Mouse (Mus musculus): Measurements from ENCODE around the gene Syn1.

Syn1 gene

GRCm38 (mm10) chrX:20920844-20921364, at the start of gene Syn1:
TSS of gene Syn1 (minus strand) at chrX:20921004.
- in situ Hi-C loops (cut with MboI, MseI), result no loop called here

GRCm38 (mm10) chrX:20961477-20962378, 40.9 kb upstream of the Syn1 start, which contains the start of gene Uxt:
TSS of gene Uxt (minus strand) at chrX:20962017.
- in situ Hi-C loops (cut with MboI, MseI), result no loop called here

GRCm38 (mm10) chrX:20950191-20950880, 29.5 kb upstream of the Syn1 start, which contains the start of gene Elk1:
TSS of gene Elk1 (minus strand) at chrX:20950608.
- in situ Hi-C loops (cut with MboI, MseI), result loop anchor here (5.0 to 10.0 kb wide), 3 partner anchors 106 to 278 kb away; partner anchors contain the start of gene Cdk16 (in 1 of the 2)

GRCm38 (mm10) chrX:20946055-20946454, 25.3 kb upstream of the Syn1 start:
- in situ Hi-C loops (cut with MboI, MseI), result loop anchor here in 1 of 2 experiments (5.0 kb wide), 1 partner anchor 84 kb away; no protein-coding TSS in a partner anchor

- in situ Hi-C loops (cut with MboI, MseI), result no loop called here
Measured at GRCm38 (mm10) chrX:20931963-20932362, 11.2 kb upstream of the Syn1 start.

- in situ Hi-C loops (cut with MboI, MseI), result no loop called here
Measured at GRCm38 (mm10) chrX:20931364-20931763, 10.6 kb upstream of the Syn1 start, which contains the start of gene Cfp. TSS of gene Cfp (minus strand) at chrX:20931555.

- in situ Hi-C loops (cut with MboI, MseI), result no loop called here
Measured at GRCm38 (mm10) chrX:20929859-20930258, 9.1 kb upstream of the Syn1 start.

- in situ Hi-C loops (cut with MboI, MseI), result no loop called here
Measured at GRCm38 (mm10) chrX:20924976-20925375, 4.2 kb upstream of the Syn1 start.

- in situ Hi-C loops (cut with MboI, MseI), result no loop called here
Measured at GRCm38 (mm10) chrX:20923506-20923905, 2.7 kb upstream of the Syn1 start.

GRCm38 (mm10) chrX:20921366-20921765, 562 bp upstream of the Syn1 start:
- in situ Hi-C loops (cut with MboI, MseI), result no loop called here

GRCm38 (mm10) chrX:20920249-20920843, 458 bp downstream of the Syn1 start:
- in situ Hi-C loops (cut with MboI, MseI), result no loop called here

GRCm38 (mm10) chrX:20915075-20915474, 5.7 kb downstream of the Syn1 start:
- in situ Hi-C loops (cut with MboI, MseI), result no loop called here

GRCm38 (mm10) chrX:20913726-20914125, 7.1 kb downstream of the Syn1 start:
- in situ Hi-C loops (cut with MboI, MseI), result no loop called here

- in situ Hi-C loops (cut with MboI, MseI), result no loop called here
Measured at GRCm38 (mm10) chrX:20910074-20910473, 10.7 kb downstream of the Syn1 start.

- in situ Hi-C loops (cut with MboI, MseI), result no loop called here
Measured at GRCm38 (mm10) chrX:20875241-20875640, 45.6 kb downstream of the Syn1 start.

GRCm38 (mm10) chrX:20872928-20873500, 47.8 kb downstream of the Syn1 start:
- in situ Hi-C loops (cut with MboI, MseI), result no loop called here

- in situ Hi-C loops (cut with MboI, MseI), result no loop called here
Measured at GRCm38 (mm10) chrX:20869962-20870513, 50.8 kb downstream of the Syn1 start, which contains the start of gene Timp1. TSS of gene Timp1 (plus strand) at chrX:20870166.

GRCm38 (mm10) chrX:20869203-20869602, 51.6 kb downstream of the Syn1 start:
- in situ Hi-C loops (cut with MboI, MseI), result no loop called here

- in situ Hi-C loops (cut with MboI, MseI), result no loop called here
Measured at GRCm38 (mm10) chrX:20868091-20868490, 52.7 kb downstream of the Syn1 start.

GRCm38 (mm10) chrX:20863161-20864101, 57.4 kb downstream of the Syn1 start:
- in situ Hi-C loops (cut with MboI, MseI), result loop anchor here in 1 of 2 experiments (5.0 kb wide), 1 partner anchor 84 kb away; no protein-coding TSS in a partner anchor
